Mouse (Mus musculus) lung, postnatal 14 days (tissue): ENCODE data around the gene Cdh18.

Experiments used
- DNase-seq: peaks from one replicate; pipeline ENCODE4 v3.0.0; 2021

Gene Cdh18

GRCm38 (mm10) chr15:23470527-23471475 is 922.0 kb downstream of the Cdh18 start:
- no peak for DNase-seq

- peak; percentile 1 for DNase-seq
Measured at GRCm38 (mm10) chr15:23486306-23486705, 937.5 kb downstream of the Cdh18 start.

- DNase-seq = no peak
Measured at GRCm38 (mm10) chr15:23506480-23506879, 957.7 kb downstream of the Cdh18 start.

GRCm38 (mm10) chr15:23509694-23510093 is 960.9 kb downstream of the Cdh18 start:
- no peak for DNase-seq

- no peak for DNase-seq
Measured at GRCm38 (mm10) chr15:23515786-23516185, 967.0 kb downstream of the Cdh18 start.

- DNase-seq = no peak
Measured at GRCm38 (mm10) chr15:23518079-23518478, 969.3 kb downstream of the Cdh18 start.
